Mouse (Mus musculus) spleen, adult 2 months (tissue): Measurements from ENCODE around the gene Zfp276.

Source experiments
- CTCF ChIP-seq: fragments of 200-500 bp; IDR thresholded peaks from 2 replicates; pipeline ENCODE4 v1.5.1; 2011; ENCODE audit warnings: mild to moderate bottlenecking, inconsistent platforms; ENCODE audit not compliant: insufficient read depth, insufficient read length, insufficient replicate concordance; ENCODE audit errors: extremely low read depth
- POLR2A ChIP-seq: fragments of 200-500 bp; IDR thresholded peaks from 2 replicates; pipeline ENCODE4 v1.6.1; 2011; ENCODE audit warnings: low read depth, low read length, inconsistent platforms

DNA sequence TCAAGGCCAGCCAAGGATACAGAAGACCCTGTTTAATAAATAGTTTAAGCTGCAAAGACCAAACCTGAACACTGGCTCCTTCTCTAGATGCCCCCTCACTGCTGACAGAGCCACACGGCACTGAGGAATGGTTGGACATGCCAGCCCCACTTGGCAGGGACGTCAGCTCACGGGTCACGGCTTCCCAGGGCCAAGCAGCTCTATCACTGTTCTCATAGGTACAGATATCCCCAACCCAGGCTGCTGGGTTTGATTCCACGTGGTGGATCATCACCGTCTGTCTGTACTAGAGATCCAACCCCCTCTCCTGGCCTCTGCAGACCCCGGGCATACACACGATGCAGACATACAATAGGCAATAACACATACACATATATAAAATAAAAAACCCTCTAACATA is 36.7 kb downstream of the Zfp276 start:
- no peak for TF ChIP-seq CTCF
- no peak for TF ChIP-seq POLR2A
